Mouse (Mus musculus): ENCODE measurements around the gene Exosc3. TPM values are rescaled to one million over a fixed set of nuclear protein-coding genes. Genes with fewer than 3 reads are reported as not detected.
"Not testable (repeated sequence)": the region's sequence is repeated elsewhere in the genome, so short reads cannot be mapped to it uniquely, and the experiment has no call there.

Gene Exosc3
- polyA plus RNA-seq (2015; fragmentation: Nextera tagmentation; extraction: Ambion mirVana), result 71.3 and 73.6 TPM in 2 replicates

GRCm38 (mm10) chr4:45342286-45343155 is at the start of gene Exosc3:
TSS of gene Exosc3 (minus strand) at chr4:45342732.
- peak; percentile 76 for ATAC-seq
- Histone ChIP-seq H3K4me1 (peaks cover 26% of the 10 kb centered on the region), H3K36me3 (ENCODE audit: poor library complexity, severe bottlenecking) (no peaks in the 10 kb centered on the region), H3K9me3 (replicated peaks) (no peaks in the 10 kb centered on the region), H3K27ac (peak within 1 kb of the TSS; percentile 93), H3K4me3 (peak within 1 kb of the TSS; percentile 98), H3K9ac (peak within 1 kb of the TSS; percentile 96), H3K4me2 (peak within 1 kb of the TSS; percentile 92), H3K27me3 (no peaks in the 10 kb centered on the region)
- under 1% methylated on average over 74 of the region's 76 CpGs for WGBS

- Histone ChIP-seq H3K9ac (no peak overlapping the region), H3K27ac (no peak overlapping the region), H3K27me3 (no peaks in the 10 kb centered on the region), H3K9me3 (replicated peaks) (no peaks in the 10 kb centered on the region; the same call in 1 of the 2 replicates), H3K4me3 (no peak overlapping the region), H3K36me3 (ENCODE audit: poor library complexity, severe bottlenecking) (peaks cover 15% of the 10 kb centered on the region), H3K4me1 (peaks cover 4% of the 10 kb centered on the region), H3K4me2 (no peak overlapping the region)
- 71% methylated on average over 4 of the region's 4 CpGs for WGBS
- no peak for ATAC-seq
Observed at GRCm38 (mm10) chr4:45392099-45392498, 49.6 kb upstream of the Exosc3 start.

- WGBS, result 95% methylated on average over 5 of the region's 5 CpGs
- not testable (repeated sequence) for H3K4me3 ChIP-seq; H3K36me3 ChIP-seq (ENCODE audit: poor library complexity, severe bottlenecking); H3K4me1 ChIP-seq; H3K9ac ChIP-seq; ATAC-seq; H3K27me3 ChIP-seq; H3K9me3 ChIP-seq (replicated peaks); H3K4me2 ChIP-seq; H3K27ac ChIP-seq
Observed at GRCm38 (mm10) chr4:45387296-45387695, 44.8 kb upstream of the Exosc3 start.

GRCm38 (mm10) chr4:45382133-45382532 is 39.6 kb upstream of the Exosc3 start:
- H3K4me2 ChIP-seq; H3K36me3 ChIP-seq (ENCODE audit: poor library complexity, severe bottlenecking); ATAC-seq; H3K4me3 ChIP-seq; H3K27me3 ChIP-seq; H3K4me1 ChIP-seq; H3K9ac ChIP-seq; H3K27ac ChIP-seq; H3K9me3 ChIP-seq (replicated peaks): not testable (repeated sequence)
- WGBS, result 84% methylated on average over 2 of the region's 2 CpGs

- not testable (repeated sequence) for H3K4me1 ChIP-seq; H3K9ac ChIP-seq; ATAC-seq; H3K27ac ChIP-seq; H3K27me3 ChIP-seq; H3K9me3 ChIP-seq (replicated peaks); H3K4me2 ChIP-seq; H3K4me3 ChIP-seq
- 85% methylated on average over 10 of the region's 10 CpGs for WGBS
- peaks cover 15% of the 10 kb centered on the region for H3K36me3 ChIP-seq (ENCODE audit: poor library complexity, severe bottlenecking)
Observed at GRCm38 (mm10) chr4:45380903-45381580, 38.5 kb upstream of the Exosc3 start.

GRCm38 (mm10) chr4:45376573-45376972 is 34.0 kb upstream of the Exosc3 start:
- Histone ChIP-seq H3K27me3 (no peaks in the 10 kb centered on the region), H3K9ac (no peak overlapping the region), H3K9me3 (replicated peaks) (no peaks in the 10 kb centered on the region), H3K4me1 (no peaks in the 10 kb centered on the region), H3K36me3 (ENCODE audit: poor library complexity, severe bottlenecking) (peaks cover 56% of the 10 kb centered on the region), H3K4me2 (no peak overlapping the region), H3K4me3 (no peak overlapping the region), H3K27ac (no peak overlapping the region)
- 88% methylated on average over 4 of the region's 4 CpGs for WGBS
- no peak for ATAC-seq

GRCm38 (mm10) chr4:45374879-45375278 is 32.3 kb upstream of the Exosc3 start:
- no peaks in the 10 kb centered on the region for H3K27me3 ChIP-seq
- H3K4me1 ChIP-seq, result no peaks in the 10 kb centered on the region
- ATAC-seq, result no peak
- peaks cover 71% of the 10 kb centered on the region for H3K36me3 ChIP-seq (ENCODE audit: poor library complexity, severe bottlenecking)
- no peak overlapping the region for H3K4me2 ChIP-seq
- WGBS, result 88% methylated on average over 5 of the region's 5 CpGs
- no peaks in the 10 kb centered on the region for H3K9me3 ChIP-seq (replicated peaks)
- no peak overlapping the region for H3K4me3 ChIP-seq
- H3K9ac ChIP-seq, result no peak overlapping the region
- H3K27ac ChIP-seq, result no peak overlapping the region

- Histone ChIP-seq H3K4me3 (no peak overlapping the region), H3K36me3 (ENCODE audit: poor library complexity, severe bottlenecking) (peaks cover 68% of the 10 kb centered on the region), H3K27ac (no peak overlapping the region), H3K9me3 (replicated peaks) (no peaks in the 10 kb centered on the region), H3K9ac (no peak overlapping the region), H3K4me2 (no peak overlapping the region), H3K4me1 (no peaks in the 10 kb centered on the region), H3K27me3 (no peaks in the 10 kb centered on the region)
- 88% methylated on average over 3 of the region's 3 CpGs for WGBS
- ATAC-seq, result no peak
Observed at GRCm38 (mm10) chr4:45371261-45371660, 28.7 kb upstream of the Exosc3 start.

GRCm38 (mm10) chr4:45356653-45357052 is 14.1 kb upstream of the Exosc3 start:
- no peak overlapping the region for H3K4me3 ChIP-seq
- no peak for ATAC-seq
- H3K36me3 ChIP-seq (ENCODE audit: poor library complexity, severe bottlenecking), result peaks cover 36% of the 10 kb centered on the region
- no peak overlapping the region for H3K4me2 ChIP-seq
- no peaks in the 10 kb centered on the region for H3K9me3 ChIP-seq (replicated peaks)
- no peaks in the 10 kb centered on the region for H3K4me1 ChIP-seq
- no peaks in the 10 kb centered on the region for H3K27me3 ChIP-seq
- no peak overlapping the region for H3K27ac ChIP-seq
- H3K9ac ChIP-seq, result no peak overlapping the region
- 89% methylated on average over 3 of the region's 3 CpGs for WGBS

- Histone ChIP-seq H3K4me2 (peak within 1 kb of the TSS; percentile 92), H3K9me3 (replicated peaks) (no peaks in the 10 kb centered on the region), H3K4me3 (peak within 1 kb of the TSS; percentile 98), H3K27me3 (no peaks in the 10 kb centered on the region), H3K4me1 (peaks cover 26% of the 10 kb centered on the region), H3K9ac (peak within 1 kb of the TSS; percentile 96), H3K27ac (peak within 1 kb of the TSS; percentile 93), H3K36me3 (ENCODE audit: poor library complexity, severe bottlenecking) (no peaks in the 10 kb centered on the region)
- WGBS, result 2% methylated on average over 29 of the region's 42 CpGs
- ATAC-seq, result peak; percentile 96
Observed at GRCm38 (mm10) chr4:45341669-45342249, 773 bp downstream of the Exosc3 start, which contains the start of gene Dcaf10. TSS of gene Dcaf10 (plus strand) at chr4:45342101.

- peak overlapping the region; percentile 93 for H3K27ac ChIP-seq
- peak overlapping the region; percentile 92 for H3K4me2 ChIP-seq
- H3K9ac ChIP-seq, result peak overlapping the region; percentile 96
- H3K4me3 ChIP-seq, result peak overlapping the region; percentile 98
- H3K9me3 ChIP-seq (replicated peaks), result no peaks in the 10 kb centered on the region
- no peaks in the 10 kb centered on the region for H3K27me3 ChIP-seq
- peaks cover 26% of the 10 kb centered on the region for H3K4me1 ChIP-seq
- 54% methylated on average over 9 of the region's 9 CpGs for WGBS
- ATAC-seq, result no peak
- no peaks in the 10 kb centered on the region for H3K36me3 ChIP-seq (ENCODE audit: poor library complexity, severe bottlenecking)
Observed at GRCm38 (mm10) chr4:45341226-45341625, 1.3 kb downstream of the Exosc3 start.

GRCm38 (mm10) chr4:45332466-45332865 is 10.1 kb downstream of the Exosc3 start:
- no peaks in the 10 kb centered on the region for H3K9me3 ChIP-seq (replicated peaks)
- no peak overlapping the region for H3K4me2 ChIP-seq
- no peak overlapping the region for H3K27ac ChIP-seq
- WGBS, result 76% methylated on average over 3 of the region's 3 CpGs
- no peak overlapping the region for H3K4me3 ChIP-seq
- H3K36me3 ChIP-seq (ENCODE audit: poor library complexity, severe bottlenecking), result no peaks in the 10 kb centered on the region
- H3K27me3 ChIP-seq, result no peaks in the 10 kb centered on the region
- ATAC-seq, result no peak
- H3K9ac ChIP-seq, result no peak overlapping the region
- H3K4me1 ChIP-seq, result no peaks in the 10 kb centered on the region
